Mouse (Mus musculus) layer of hippocampus, adult 2 months (tissue): ENCODE data around the gene Krr1. TPM values are rescaled to one million over a fixed set of nuclear protein-coding genes. Genes with fewer than 3 reads are reported as not detected.

ENCODE experiments used
- DNase-seq, 2 experiments: peaks; one replicate each; pipeline ENCODE4 v3.0.0; 2022; ENCODE audit warnings: low spot score in 2 of 2
- H3K27ac ChIP-seq: fragments of 200-600 bp; 2 replicates; pipeline ENCODE4 v1.8.1; 2022
- H3K4me3 ChIP-seq: fragments of 200-600 bp; 2 replicates; pipeline ENCODE4 v1.8.1; 2022; ENCODE audit warnings: mild to moderate bottlenecking
- CTCF ChIP-seq: fragments of 200-600 bp; conservative IDR thresholded peaks from 2 replicates; pipeline ENCODE4 v1.8.1; 2022; ENCODE audit warnings: antibody characterized with exemption, mild to moderate bottlenecking, moderate library complexity
- long read RNA-seq, 2 experiments: library from polyadenylated mRNA; stranded (forward); transcript quantifications; one replicate each; pipeline ENCODE4 v2.0.0; 2021; ENCODE audit warnings: borderline mapping rate in 2 of 2
- total RNA-seq, 2 experiments: library from RNA; stranded (reverse); gene quantifications; 2 replicates each; pipeline ENCODE4 v1.2.3; 2021

The Krr1 gene
- total RNA-seq = 10 to 100 TPM; 38.2 to 41.7 TPM
- long read RNA-seq, experiment 1, full-length matches to known transcripts = 15 of 24 reads
- long read RNA-seq, experiment 1, partial matches to known transcripts = 3 of 24 reads
- long read RNA-seq, experiment 1, other reads (novel, unspliced or antisense) = 6 of 24 reads
- long read RNA-seq, experiment 2, full-length matches to known transcripts = 28 of 33 reads
- long read RNA-seq, experiment 2, partial matches to known transcripts = 2 of 33 reads
- long read RNA-seq, experiment 2, other reads (novel, unspliced or antisense) = 3 of 33 reads

GRCm38 (mm10) chr10:111972542-111973361 lies at the start of gene Krr1:
Gene Krr1, plus strand, starts transcription at chr10:111972664.
- no peak for TF ChIP-seq CTCF
- Histone ChIP-seq H3K4me3 (peak within 1 kb of the TSS; percentile 95), H3K27ac (peak within 1 kb of the TSS; percentile 90)
- DNase-seq = peak; percentile 85 to 92

GRCm38 (mm10) chr10:111923503-111924135 lies 48.8 kb upstream of the Krr1 start:
- H3K27ac ChIP-seq = no peak overlapping the region
- DNase-seq = no peak
- H3K4me3 ChIP-seq = no peak overlapping the region
- TF ChIP-seq CTCF = no peak

- no peak for TF ChIP-seq CTCF
- Histone ChIP-seq H3K27ac (no peak overlapping the region), H3K4me3 (no peak overlapping the region)
- DNase-seq = no peak
Measured at GRCm38 (mm10) chr10:111924141-111924540, 48.3 kb upstream of the Krr1 start.

DNA sequence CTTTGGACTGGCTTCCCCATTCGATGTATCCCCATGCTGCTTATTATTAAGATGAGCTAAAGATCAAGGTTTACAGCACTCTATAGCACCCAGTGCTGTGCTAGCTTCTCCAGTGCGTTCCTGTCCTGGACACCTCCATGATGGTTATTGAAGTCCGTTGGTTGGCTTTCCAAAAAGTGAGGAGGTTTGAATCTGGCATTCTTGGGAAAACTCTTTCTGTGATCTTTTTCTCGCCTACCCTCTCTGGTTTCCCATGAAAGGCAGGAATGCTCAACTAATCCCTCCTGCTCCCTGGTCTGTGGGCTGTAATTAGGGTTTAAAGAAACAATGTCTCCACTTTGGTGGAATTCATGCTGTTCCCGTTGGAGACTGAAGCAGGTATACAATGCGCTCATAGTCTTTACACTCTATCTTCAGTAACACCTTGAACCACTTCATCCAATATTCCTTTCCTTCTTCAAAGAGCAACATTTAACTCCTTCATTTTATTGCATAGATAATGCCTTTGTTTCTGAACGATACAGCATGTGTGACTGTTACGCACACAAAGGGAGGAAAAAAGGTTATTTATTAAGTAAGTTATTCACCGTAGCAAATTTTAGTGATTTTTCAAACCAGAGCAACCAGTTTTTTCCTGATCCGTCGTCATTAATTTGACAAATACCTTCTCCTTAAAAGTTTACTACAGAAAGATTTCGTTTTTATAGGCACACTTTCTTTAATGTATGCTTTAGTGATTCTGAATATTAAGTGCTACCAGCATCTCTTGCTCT lies 47.6 kb upstream of the Krr1 start:
- TF ChIP-seq CTCF = no peak

GRCm38 (mm10) chr10:111925489-111925860 lies 47.0 kb upstream of the Krr1 start:
- peak; percentile 82 to 96 for DNase-seq
- H3K4me3 ChIP-seq = peak overlapping the region; percentile 8; the same call in 1 of the 2 replicates
- peak; percentile 89 for TF ChIP-seq CTCF
- no peak overlapping the region for H3K27ac ChIP-seq

More for the DNA sequence above, 47.6 kb upstream of the Krr1 start:
- no peak overlapping the region for H3K27ac ChIP-seq
- DNase-seq = no peak
- H3K4me3 ChIP-seq = peak overlapping the region; percentile 8; the same call in 1 of the 2 replicates

DNA sequence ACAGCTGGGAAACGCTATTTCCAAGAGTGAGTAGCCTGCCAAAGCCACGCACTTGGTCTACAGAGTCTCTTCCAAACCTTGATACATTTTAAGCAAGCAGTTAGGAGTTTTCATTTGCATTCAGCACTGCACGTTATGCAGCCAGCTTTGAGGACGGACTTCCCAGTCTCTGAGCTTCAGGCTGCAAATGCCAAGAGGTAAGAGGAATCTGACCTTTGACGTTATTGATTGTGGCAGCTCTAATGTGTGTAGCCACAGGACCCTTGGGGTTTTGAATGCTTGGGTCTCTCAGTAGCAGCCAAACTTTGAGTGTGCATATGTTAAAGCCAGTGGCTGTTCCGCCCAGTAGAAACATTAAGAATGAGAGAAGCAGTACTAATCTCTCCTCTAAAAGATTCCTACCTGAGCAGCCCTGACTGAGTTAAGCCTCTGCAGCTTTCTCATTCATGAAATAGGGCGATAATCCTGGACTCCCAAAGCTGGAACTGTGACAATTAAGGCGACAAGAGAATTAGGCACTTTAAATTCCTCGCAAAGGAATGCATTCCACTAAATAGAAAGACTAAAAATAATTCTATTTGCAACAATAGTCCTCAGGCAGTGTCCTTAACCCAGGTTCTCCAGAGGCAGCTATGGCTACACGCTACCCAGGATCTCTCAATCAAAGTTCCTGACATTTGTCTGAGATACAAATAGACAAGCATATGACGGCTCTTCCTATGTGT lies 39.7 kb upstream of the Krr1 start:
- H3K27ac ChIP-seq = no peak overlapping the region
- DNase-seq = no peak
- no peak for TF ChIP-seq CTCF
- no peak overlapping the region for H3K4me3 ChIP-seq

GRCm38 (mm10) chr10:111935207-111935606 lies 37.3 kb upstream of the Krr1 start:
- Histone ChIP-seq H3K4me3 (no peak overlapping the region), H3K27ac (no peak overlapping the region)
- TF ChIP-seq CTCF = no peak
- no peak for DNase-seq

GRCm38 (mm10) chr10:111936021-111936420 lies 36.4 kb upstream of the Krr1 start:
- Histone ChIP-seq H3K27ac (no peak overlapping the region), H3K4me3 (no peak overlapping the region)
- no peak for TF ChIP-seq CTCF
- DNase-seq = no peak

GRCm38 (mm10) chr10:111936491-111937145 lies 35.8 kb upstream of the Krr1 start:
- no peak overlapping the region for H3K27ac ChIP-seq

DNA sequence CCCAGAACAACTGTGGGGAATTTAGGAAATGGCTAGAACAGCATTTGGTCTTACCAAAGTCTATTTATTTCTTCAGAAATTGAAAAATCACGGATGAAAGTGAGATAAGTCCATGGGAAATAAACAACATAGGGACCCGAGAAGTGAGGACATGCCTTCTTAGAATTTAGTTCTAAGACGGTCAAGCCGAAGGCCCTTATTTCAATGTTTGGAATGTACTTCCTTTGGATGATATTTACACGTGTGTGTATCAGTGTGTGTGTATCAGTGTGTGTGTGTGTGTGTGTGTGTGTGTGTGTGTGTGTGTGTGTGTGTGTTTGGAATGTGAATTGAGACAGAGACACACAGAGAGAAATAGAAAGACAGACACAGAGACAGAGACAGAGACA lies 35.3 kb upstream of the Krr1 start:
- Histone ChIP-seq H3K4me3 (no peak overlapping the region), H3K27ac (no peak overlapping the region)
- no peak for DNase-seq
- no peak for TF ChIP-seq CTCF

More at GRCm38 (mm10) chr10:111936491-111937145, 35.8 kb upstream of the Krr1 start:
- TF ChIP-seq CTCF = no peak
- H3K4me3 ChIP-seq = no peak overlapping the region
- DNase-seq = no peak

DNA sequence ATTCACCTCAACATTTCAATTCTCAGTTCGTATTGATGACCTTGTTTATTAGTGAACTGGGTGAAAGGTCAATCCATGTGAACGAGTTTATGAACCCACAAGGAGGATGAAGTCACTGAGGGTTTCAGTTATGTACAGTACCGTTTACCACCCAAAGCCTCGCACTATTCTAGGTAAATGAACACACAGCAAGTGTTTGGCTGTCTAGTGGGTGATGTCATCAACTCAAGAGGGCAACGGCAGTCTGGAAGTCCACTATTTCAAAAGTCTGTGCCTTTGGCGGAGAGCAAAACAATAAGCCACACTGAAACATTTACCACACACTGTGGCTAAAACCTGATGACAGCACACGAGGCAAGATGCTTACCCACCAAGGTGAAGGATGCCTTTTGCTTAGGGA lies 29.4 kb upstream of the Krr1 start:
- Histone ChIP-seq H3K27ac (no peak overlapping the region), H3K4me3 (no peak overlapping the region)
- no peak for DNase-seq
- TF ChIP-seq CTCF = no peak
